Mouse (Mus musculus) gonadal fat pad, adult 2 months (tissue): ENCODE measurements around the gene Erc2. TPM values are rescaled to one million over a fixed set of nuclear protein-coding genes. Genes with fewer than 3 reads are reported as not detected.
"Not testable (repeated sequence)": the region's sequence is repeated elsewhere in the genome, so short reads cannot be mapped to it uniquely, and the experiment has no call there.

Experiments
- DNase-seq: peaks from one replicate; pipeline ENCODE4 v3.0.0-alpha.2; 2012; ENCODE audit warnings: low read depth
- polyA plus RNA-seq: library from polyadenylated mRNA; depleted of rRNA; stranded (reverse); fragments of >200 nt; gene quantifications from 2 replicates; pipeline ENCODE4 v1.2.3, GENCODE M21; 2012; rRNA removed

The Erc2 gene
- 3.1 and 5.1 TPM in 2 replicates for polyA plus RNA-seq

DNA sequence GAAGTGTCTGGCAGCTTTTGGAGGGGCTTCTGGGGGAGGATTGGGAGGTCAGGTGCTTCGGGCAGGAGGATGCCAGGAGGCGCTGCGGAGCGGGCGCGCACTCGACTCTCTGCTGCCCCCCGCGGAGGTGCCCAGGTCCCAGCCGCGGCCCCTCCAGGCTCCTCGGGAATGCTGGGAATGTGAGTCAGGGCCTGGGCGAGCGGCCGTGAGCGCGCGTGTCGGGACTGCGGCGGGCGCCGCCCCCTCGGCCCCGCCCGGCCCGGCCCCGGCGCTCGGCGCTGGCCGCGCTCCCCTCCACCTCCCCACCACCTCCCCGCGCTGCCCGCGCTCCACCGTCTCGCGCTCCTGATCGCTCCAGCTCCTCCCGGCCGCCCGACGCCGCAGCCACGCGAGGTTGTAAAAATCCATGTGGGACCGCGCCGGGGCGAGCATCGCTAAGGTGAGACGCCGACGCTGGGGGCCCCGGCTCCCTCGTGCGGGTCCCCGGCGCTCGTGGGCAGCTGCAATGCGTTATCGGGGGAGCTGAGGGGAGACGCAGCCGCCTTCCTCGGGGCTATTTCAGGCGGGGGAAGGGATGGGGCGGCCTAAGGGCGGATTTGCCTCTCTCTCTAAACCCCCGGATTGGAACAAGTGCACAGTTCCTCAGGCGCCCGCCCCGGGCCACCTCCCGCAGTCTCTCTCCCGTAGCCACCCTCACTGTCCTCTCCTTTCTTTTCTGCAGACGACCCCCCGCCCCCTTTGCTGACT is at the start of gene Erc2:
Gene Erc2 (plus strand): TSS at position 253 of the 747 bp plus-strand sequence.
- no peak for DNase-seq

DNA sequence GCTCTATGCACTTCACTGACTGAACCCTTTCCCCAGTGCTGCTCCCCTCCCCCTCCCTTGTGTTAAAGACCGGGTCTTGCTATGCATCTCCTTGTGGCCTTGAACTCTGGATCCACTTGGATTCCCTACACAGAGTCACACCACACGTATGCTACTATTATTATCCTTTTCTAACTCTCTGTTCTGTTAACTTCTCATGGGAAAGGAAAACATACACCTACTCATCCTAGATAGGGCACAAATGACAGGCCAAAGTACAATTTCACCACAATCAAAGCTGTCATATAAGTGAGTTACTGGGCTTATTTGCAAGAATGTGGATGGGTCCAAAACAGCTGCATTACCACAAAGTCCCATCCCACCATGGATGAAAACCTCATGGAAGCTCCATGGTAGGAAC is 43.8 kb upstream of the Erc2 start:
- no peak for DNase-seq

DNA sequence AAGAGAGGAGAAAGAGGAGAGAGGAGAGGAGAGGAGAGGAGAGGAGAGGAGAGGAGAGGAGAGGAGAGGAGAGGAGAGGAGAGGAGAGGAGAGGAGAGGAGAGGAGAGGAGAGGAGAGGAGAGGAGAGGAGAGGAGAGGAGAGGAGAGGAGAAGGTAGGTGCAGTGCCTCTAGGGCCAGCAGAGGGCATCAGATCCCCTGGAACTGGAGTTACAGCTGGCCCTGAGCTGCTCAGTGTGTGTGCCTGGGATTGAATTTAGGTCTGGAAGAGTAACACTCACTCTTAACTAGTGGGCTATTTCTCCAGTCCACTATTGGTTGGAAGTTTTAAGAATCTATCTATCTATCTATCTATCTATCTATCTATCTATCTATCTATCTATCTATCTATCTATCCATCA is 32.6 kb upstream of the Erc2 start:
- not testable (repeated sequence) for DNase-seq

GRCm38 (mm10) chr14:27592163-27592562 is 30.1 kb upstream of the Erc2 start:
- no peak for DNase-seq

GRCm38 (mm10) chr14:27596265-27596664 is 26.0 kb upstream of the Erc2 start:
- peak; percentile 2 for DNase-seq

DNA sequence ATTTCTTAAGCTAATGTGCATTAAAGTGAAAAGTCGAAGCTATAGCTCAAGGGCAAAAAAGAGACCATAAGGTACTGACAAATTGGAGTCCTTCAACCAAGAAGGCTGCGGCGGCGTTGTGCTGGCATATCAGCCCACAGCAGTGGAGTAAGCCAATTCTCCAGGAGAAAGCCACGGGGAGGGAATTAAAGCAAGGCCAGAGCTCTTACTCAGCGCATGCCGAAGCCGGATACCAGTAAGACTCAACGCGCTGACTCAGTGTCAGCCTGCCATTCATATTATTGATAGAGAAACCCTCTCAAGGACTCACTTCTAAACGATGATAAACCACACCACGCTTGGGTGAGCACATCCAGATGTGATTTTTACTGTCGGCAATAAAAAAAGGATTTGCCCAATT is 20.1 kb upstream of the Erc2 start:
- DNase-seq: no peak

GRCm38 (mm10) chr14:27607419-27607818 is 14.8 kb upstream of the Erc2 start:
- no peak for DNase-seq

- DNase-seq: no peak
These were observed 8.5 kb upstream of the Erc2 start for GRCm38 (mm10) chr14:27613766-27614165.

DNA sequence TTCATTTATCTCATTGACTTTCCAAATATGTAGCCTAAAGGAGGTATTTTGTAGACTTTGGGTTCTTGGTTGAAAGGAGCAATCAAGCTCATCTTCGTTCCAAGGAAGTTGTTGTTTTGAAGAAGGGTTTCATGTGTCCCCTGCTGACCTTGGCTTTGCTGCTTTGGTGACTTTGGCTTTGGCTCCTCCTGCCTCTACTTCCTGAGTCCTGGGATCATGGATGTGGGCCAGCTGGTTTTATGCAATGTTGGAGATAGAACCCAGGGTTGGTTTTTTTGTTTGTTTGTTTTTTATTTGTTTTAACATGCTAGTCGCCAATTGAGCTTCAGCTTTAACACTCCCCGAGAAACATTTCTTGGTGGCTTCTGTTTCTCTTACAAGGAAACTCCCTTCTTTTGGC is 4.9 kb upstream of the Erc2 start:
- DNase-seq: no peak

GRCm38 (mm10) chr14:27621576-27621975 is 652 bp upstream of the Erc2 start:
- DNase-seq: no peak

DNA sequence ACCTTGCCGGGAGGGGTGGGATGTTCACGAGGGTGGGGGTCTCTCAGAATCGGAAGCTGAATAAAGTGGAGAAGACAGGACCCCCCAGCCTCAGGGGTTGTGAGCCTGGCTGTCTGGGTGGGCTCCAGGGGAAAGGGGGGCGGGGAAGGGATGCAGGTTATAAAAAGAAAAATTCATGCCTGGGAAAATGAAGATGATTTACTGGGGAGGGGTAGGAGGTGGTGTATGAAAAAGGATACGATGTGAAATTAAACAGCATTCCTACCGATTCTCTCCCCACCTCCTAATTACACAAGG is 643 bp downstream of the Erc2 start:
- DNase-seq: no peak

DNA sequence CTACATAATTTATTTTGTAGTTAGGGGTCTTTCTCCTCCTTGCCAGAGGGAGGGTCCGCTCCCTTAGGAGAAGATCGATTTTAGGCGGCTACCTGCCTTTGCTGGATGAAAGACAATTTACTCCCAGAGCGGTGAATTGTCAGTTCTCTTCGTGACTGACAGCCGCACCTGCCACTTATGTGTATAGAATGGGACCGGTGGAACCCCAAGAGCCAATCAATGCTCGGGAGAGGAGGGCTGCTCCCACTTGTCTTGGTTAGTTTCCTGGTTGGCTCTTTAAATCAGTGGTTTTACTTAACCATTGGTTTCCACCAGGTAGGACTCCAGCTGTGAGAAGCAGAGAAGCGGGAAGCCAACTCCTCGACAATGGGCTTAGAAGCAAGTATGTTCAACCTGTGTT is 1.1 kb downstream of the Erc2 start:
- no peak for DNase-seq

GRCm38 (mm10) chr14:27628701-27629100 is 6.5 kb downstream of the Erc2 start:
- DNase-seq: no peak

DNA sequence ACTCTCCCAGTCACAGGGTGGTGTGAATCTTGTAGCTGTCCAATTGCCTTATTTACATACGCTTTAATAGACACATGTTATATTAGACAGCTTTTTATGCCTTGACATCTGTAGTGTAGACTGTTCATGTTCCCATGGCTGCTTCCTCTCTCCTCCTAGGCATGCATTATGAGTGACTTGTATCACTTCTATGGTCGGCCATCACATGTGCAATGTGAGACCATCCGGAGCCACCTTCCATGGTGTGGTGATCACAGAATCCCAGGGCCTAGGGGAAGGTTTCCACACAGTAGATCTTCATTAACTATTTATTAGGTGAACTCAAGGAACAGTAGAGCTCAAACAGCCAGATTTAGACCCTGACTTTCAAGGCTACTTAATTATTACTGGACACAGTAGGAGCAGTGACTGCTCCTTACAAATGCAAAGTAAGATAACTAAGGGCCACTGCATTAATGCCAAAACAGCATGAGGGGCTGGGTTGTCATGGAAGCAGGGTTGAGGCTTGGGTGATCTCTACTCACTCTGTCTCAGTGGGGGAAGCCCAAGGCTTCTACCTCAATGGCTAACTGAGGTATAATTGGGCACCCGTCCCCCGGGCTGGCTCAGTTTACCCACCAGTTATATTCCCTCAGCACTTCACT is 7.3 kb downstream of the Erc2 start:
- DNase-seq: no peak

GRCm38 (mm10) chr14:27630973-27631640 is 8.9 kb downstream of the Erc2 start:
- DNase-seq: no peak

GRCm38 (mm10) chr14:27634761-27635160 is 12.5 kb downstream of the Erc2 start:
- no peak for DNase-seq

GRCm38 (mm10) chr14:27636556-27636955 is 14.3 kb downstream of the Erc2 start:
- no peak for DNase-seq

DNA sequence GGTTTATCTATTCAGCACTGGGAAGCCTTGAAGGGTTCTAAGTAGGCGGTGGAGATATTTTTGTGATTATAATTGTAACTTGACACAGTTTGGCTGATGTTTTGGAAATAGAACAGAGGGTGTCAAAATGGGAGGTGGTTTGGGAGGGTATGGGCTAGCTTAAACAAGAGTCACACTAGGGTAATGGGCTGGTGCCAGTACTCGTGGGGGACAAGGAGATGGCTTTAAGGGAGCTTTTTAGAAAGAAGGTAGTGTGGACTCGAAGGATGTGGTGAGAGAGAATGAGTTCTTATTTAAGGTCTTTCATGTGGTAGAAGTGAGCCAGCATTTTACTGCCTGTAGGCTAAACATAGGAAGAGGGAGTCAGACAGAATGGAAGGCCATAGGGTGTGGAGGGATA is 19.2 kb downstream of the Erc2 start:
- no peak for DNase-seq

- no peak for DNase-seq
These were observed 20.8 kb downstream of the Erc2 start for GRCm38 (mm10) chr14:27642981-27643380.

- no peak for DNase-seq
These were observed 32.4 kb downstream of the Erc2 start for GRCm38 (mm10) chr14:27654670-27655069.

DNA sequence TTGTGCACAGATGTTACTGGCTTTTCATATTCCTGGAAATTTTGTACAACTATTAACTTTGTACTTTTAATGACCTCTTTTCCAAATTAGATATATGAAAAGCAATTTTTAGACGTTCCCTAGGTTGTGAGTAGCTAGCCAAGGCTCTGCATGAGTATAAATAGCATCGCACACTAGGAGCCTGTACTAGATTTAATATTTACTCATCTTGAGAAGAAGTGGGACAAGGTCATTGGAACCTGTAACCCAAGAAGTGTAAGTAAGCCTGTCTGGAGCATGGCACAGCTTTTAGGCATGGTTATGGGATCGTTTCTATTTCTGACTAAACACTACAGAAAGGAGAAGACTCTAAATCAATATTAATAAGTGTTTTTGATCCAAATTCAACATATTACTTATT is 36.4 kb downstream of the Erc2 start:
- DNase-seq: no peak

GRCm38 (mm10) chr14:27661466-27661865 is 39.2 kb downstream of the Erc2 start:
- no peak for DNase-seq

GRCm38 (mm10) chr14:27662251-27662650 is 40.0 kb downstream of the Erc2 start:
- no peak for DNase-seq
